Mouse (Mus musculus): ENCODE results near the gene Syce2. TPM values are rescaled to one million over a fixed set of nuclear protein-coding genes. Genes with fewer than 3 reads are reported as not detected.

Gene Syce2
- polyA plus RNA-seq, 1 experiment from 2014 or later = 36.9 TPM

DNA sequence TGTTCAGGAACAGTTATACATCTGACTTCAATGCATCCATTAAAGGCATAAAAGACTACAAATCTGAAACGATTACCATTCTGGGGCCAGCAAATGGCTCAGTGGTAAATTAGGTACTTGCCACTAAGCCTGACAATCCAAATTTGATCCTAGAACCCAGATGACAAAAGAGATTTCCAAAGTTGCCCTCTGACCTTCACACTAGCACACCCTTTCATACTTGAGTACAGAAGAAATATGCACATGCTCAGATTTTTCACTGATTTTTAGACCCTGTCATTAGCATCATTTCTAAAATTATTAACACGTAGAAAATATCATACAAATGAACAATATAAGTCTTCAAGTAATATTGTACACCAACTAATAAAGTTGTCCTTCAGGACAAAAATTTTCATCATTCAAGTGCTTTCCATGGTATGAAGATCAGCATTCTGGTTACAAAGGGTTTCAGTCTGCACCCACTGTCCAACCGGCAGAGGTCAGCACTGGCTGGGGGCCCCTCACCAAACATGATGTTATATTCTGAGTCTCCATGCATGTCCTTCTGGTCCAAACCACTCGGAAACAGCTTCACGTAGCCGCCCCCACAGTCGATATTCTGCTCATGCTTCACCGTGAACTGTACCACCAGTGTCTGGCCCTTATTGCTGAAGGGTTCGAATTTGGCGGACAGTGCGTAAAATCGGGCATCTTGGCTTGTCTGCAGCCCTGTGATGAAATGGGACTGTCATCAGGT, 26.4 kb upstream of the Syce2 start:
- no peaks in the 10 kb centered on the region for H3K27me3 ChIP-seq (replicated peaks)
- WGBS = 13% methylated on average over 12 of the region's 12 CpGs
- H3K4me1 ChIP-seq (replicated peaks) = peaks cover 28% of the 10 kb centered on the region
- no peak for ATAC-seq (ENCODE audit: insufficient number of reproducible peaks, low FRiP score)
- peak overlapping the region; percentile 91 for H3K4me3 ChIP-seq
- H3K9ac ChIP-seq = peak overlapping the region; percentile 96
- H3K27ac ChIP-seq (ENCODE audit: poor library complexity, severe bottlenecking) = peak overlapping the region; percentile 81
- H3K36me3 ChIP-seq = peaks cover 41% of the 10 kb centered on the region
- H3K9me3 ChIP-seq (replicated peaks) = no peaks in the 10 kb centered on the region
- H3K4me2 ChIP-seq = peak overlapping the region; percentile 72

DNA sequence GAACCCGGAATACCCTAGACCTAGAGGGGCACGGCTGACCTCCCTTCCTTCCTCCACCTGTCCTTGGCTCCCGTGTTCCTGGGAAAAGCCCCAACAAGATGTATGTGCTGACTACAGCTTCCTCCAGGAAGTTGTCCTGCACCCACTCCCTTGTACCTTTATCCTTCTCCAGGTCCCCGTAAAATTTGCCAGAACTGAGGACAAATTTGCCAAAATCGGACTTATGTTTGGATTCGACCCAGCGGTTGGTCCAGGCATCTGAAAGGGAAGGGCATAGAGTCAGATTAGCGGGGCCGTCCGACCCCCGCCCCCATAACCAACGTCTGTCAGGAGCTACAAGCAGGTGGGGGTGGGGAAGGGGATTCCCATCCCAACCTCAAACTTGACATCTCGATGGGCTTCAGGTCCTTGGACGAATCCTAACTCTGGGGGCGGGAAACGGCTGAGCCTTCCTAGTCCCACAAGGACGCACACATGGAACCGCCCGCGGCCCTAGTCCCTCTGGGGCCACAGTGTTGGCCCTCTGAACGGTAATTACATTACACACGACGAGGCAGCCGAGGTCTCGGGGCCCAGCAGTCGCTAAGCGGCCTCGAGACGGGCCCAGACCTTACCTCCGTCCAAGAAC, 25.7 kb upstream of the Syce2 start:
- H3K9ac ChIP-seq = peak overlapping the region; percentile 96
- no peaks in the 10 kb centered on the region for H3K27me3 ChIP-seq (replicated peaks)

DNA sequence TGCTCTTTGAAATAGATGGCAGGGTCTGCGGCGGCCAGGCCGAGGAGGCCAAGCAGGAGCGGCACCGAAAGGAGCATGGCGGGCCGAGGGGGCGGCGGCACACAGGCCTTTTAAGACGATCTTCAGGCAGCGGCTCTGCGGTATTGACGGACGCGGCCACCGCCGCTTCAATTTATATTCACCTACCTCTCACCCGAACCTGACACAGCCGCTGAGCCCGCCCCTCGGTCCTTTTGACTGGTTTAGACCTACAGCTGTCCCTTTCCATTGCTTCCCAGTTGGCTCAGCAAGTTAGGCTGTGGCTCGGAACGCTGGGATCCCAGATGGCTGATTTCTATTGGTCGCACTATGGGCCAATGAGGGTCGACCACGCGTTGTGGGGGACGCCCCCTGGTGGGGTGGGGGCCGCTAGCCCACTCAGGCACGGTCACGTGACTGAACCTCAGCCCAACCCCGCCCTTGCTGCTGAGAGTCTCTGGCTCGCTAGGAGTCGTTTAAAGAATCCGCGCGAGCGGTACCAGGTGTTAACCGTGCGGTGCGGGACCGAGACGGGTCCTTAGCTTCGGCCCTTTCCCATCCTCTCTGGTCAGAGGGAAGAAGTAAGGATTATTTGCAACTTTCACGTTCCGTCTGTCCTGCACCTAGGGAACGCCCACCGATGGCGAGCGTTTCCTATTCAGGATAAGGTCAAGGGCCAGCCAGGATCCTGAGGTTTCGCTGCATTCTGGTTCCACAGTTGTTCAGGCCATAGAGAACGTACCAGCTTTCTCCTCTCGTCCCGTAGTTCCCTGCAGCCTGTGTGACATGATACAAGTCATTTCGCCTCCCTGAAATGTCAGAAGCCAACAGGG, 25.0 kb upstream of the Syce2 start, which contains the start of gene Calr:
Calr (minus strand) TSS at position 213 of the 851 bp plus-strand sequence.
- peaks cover 28% of the 10 kb centered on the region for H3K4me1 ChIP-seq (replicated peaks)
- no peaks in the 10 kb centered on the region for H3K9me3 ChIP-seq (replicated peaks)
- peak within 1 kb of the TSS; percentile 91 for H3K27ac ChIP-seq (ENCODE audit: poor library complexity, severe bottlenecking)
- peaks cover 34% of the 10 kb centered on the region for H3K36me3 ChIP-seq
- no peaks in the 10 kb centered on the region for H3K27me3 ChIP-seq (replicated peaks)
- peak within 1 kb of the TSS; percentile 96 for H3K9ac ChIP-seq
- under 1% methylated on average over 55 of the region's 55 CpGs for WGBS
- peak within 1 kb of the TSS; percentile 87 for H3K4me2 ChIP-seq
- peak within 1 kb of the TSS; percentile 91 for H3K4me3 ChIP-seq
- ATAC-seq (ENCODE audit: insufficient number of reproducible peaks, low FRiP score) = peak; percentile 99

More for the DNA sequence above, 25.7 kb upstream of the Syce2 start:
- Histone ChIP-seq H3K9me3 (replicated peaks) (no peaks in the 10 kb centered on the region), H3K36me3 (peaks cover 41% of the 10 kb centered on the region), H3K4me1 (replicated peaks) (peaks cover 28% of the 10 kb centered on the region), H3K4me2 (peak overlapping the region; percentile 72), H3K4me3 (peak overlapping the region; percentile 91), H3K27ac (ENCODE audit: poor library complexity, severe bottlenecking) (peak overlapping the region; percentile 81)
- ATAC-seq (ENCODE audit: insufficient number of reproducible peaks, low FRiP score) = peak; percentile 13
- 0% methylated on average over 30 of the region's 30 CpGs for WGBS

DNA sequence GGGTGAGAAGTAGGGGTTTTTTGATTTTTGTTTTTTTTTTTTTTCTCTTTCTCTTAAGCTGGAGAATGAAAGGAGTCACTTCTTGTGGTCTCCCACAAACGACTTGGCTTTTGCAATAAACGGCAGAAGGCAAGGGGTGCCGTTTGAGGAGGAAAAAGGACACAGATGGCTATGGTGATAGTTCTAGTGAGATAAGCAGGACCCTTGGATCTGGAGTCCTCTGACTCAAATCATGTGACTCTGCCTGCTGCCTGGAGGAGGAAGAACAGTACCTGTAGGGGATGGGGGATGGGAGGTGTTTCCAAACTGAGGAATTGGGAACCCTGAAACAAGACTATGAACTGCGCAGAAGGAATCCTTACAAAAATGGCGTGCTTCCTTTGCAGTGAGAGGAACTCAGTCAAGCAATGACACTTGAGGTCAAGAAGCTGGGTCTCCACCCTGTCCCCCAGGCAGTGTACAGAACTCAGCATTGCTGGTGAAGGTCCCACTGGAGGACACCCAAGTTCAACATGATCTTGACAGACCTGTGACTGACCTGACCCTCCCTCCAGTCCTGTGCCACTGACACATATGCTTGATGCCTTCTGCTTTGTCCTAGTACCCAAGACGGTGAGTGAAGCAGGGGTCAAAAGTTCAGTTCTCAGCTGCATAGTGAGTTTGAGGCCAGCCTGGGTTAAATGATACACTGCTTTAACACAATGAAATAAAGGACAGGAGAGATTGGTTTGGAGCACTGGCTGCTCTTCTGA, 24.1 kb upstream of the Syce2 start:
- Histone ChIP-seq H3K9ac (peak overlapping the region; percentile 79), H3K9me3 (replicated peaks) (no peaks in the 10 kb centered on the region), H3K27ac (ENCODE audit: poor library complexity, severe bottlenecking) (peak overlapping the region; percentile 91), H3K4me1 (replicated peaks) (peaks cover 28% of the 10 kb centered on the region), H3K4me2 (peak overlapping the region; percentile 87), H3K27me3 (replicated peaks) (no peaks in the 10 kb centered on the region), H3K4me3 (peak overlapping the region; percentile 91), H3K36me3 (peaks cover 25% of the 10 kb centered on the region)
- no peak for ATAC-seq (ENCODE audit: insufficient number of reproducible peaks, low FRiP score)
- 36% methylated on average over 6 of the region's 6 CpGs for WGBS

DNA sequence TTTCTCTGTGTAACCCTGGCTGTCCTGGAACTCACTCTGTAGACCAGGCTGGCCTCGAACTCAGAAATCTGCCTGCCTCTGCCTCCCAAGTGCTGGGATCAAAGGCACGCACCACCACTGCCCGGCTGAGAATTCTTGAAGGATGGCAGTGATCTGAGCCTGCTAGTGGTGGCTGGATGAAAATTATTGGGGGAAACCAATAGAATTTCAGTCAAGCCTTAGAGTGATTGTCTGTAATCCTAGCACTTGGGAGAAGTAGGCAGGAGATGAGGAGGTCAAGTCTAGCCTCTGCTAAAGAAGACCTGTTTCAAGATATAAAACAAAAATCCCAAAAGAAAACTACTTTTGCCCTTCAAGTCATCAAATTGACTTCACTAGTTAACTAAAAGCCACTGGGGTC, 15.5 kb upstream of the Syce2 start:
- Histone ChIP-seq H3K27me3 (replicated peaks) (no peaks in the 10 kb centered on the region), H3K9ac (no peak overlapping the region), H3K27ac (ENCODE audit: poor library complexity, severe bottlenecking) (no peak overlapping the region), H3K36me3 (peaks cover 25% of the 10 kb centered on the region), H3K4me2 (peak overlapping the region; percentile 94; the same call in 1 of the 2 replicates), H3K4me1 (replicated peaks) (peaks cover 12% of the 10 kb centered on the region), H3K9me3 (replicated peaks) (no peaks in the 10 kb centered on the region), H3K4me3 (peak overlapping the region; percentile 94; the same call in 1 of the 2 replicates)
- peak; percentile 2; the same call in 1 of the 2 replicates for ATAC-seq (ENCODE audit: insufficient number of reproducible peaks, low FRiP score)
- WGBS = 89% methylated on average over 3 of the region's 3 CpGs

DNA sequence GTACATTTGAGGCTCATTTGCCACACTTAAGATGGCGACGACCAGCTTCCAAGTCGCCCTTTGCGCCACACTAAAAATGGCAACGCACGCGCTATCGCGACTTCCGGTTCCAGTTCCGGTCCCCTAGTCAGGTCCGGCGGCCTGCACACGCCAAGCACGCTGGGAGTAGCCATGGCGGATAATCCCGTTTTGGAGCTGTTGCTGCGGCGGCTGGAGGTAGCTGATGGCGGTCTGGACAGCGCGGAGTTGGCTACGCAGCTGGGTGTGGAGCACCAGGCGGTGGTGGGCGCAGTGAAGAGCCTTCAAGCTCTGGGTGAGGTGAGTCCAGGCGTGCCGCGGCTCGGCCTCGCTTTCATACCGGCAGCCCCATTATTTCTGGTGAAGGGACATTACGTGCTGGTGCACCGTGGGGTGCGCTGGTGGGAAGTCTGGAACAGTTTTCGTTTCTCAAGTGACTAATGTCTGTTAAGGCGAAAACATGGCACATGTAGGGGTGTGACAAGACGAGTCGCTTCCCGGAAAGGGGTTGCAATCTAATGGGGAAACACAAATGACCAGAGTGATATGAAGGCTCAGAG, 15.0 kb upstream of the Syce2 start, which contains the start of gene Farsa:
Farsa (plus strand) TSS at position 126 of the 578 bp plus-strand sequence.
- peaks cover 12% of the 10 kb centered on the region for H3K4me1 ChIP-seq (replicated peaks)
- H3K27me3 ChIP-seq (replicated peaks) = no peaks in the 10 kb centered on the region
- H3K36me3 ChIP-seq = peaks cover 30% of the 10 kb centered on the region
- H3K4me2 ChIP-seq = peak within 1 kb of the TSS; percentile 94
- peak within 1 kb of the TSS; percentile 94 for H3K4me3 ChIP-seq
- H3K9ac ChIP-seq = peak within 1 kb of the TSS; percentile 94
- peak; percentile 89 for ATAC-seq (ENCODE audit: insufficient number of reproducible peaks, low FRiP score)
- H3K9me3 ChIP-seq (replicated peaks) = no peaks in the 10 kb centered on the region
- peak within 1 kb of the TSS; percentile 76 for H3K27ac ChIP-seq (ENCODE audit: poor library complexity, severe bottlenecking)
- under 1% methylated on average over 39 of the region's 39 CpGs for WGBS

DNA sequence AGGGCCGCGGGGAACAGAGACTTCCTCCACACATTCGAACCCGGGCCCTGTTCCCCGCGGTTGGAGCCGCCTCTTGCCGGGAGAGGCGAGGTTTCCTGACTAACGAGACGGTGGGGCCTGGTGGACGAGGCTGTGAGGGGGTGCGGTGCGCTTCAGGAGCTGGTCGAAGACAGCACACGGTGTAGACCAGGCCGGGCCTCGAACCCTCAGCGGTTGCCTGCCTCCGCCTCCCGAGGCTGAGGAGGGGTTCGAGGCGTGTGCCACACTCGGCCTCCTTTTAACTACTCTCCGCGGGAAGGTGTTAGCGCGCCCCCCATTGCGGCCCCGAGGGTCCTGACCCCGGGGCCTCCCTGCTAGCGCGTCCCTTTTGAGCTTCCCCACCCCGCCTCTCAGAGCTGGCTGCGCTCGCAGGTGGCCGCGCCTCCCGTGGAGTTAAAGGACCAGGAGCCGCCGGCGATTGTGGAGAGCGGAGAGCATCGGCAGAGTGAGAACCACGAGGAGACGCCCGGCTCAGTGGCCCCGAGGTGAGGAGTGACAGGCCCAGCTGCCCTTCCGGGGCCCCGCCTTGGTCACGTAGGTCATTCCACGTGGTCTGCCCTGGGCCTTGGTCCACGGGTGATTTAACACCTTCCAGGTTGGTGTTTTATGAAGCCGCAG, 526 bp downstream of the Syce2 start:
- Histone ChIP-seq H3K4me2 (peak overlapping the region; percentile 95), H3K36me3 (peaks cover 27% of the 10 kb centered on the region), H3K4me3 (peak overlapping the region; percentile 52), H3K27ac (ENCODE audit: poor library complexity, severe bottlenecking) (no peak overlapping the region), H3K9me3 (replicated peaks) (no peaks in the 10 kb centered on the region), H3K9ac (peak overlapping the region; percentile 70), H3K27me3 (replicated peaks) (peaks cover 4% of the 10 kb centered on the region; the same call in 1 of the 2 replicates), H3K4me1 (replicated peaks) (peaks cover 15% of the 10 kb centered on the region)
- ATAC-seq (ENCODE audit: insufficient number of reproducible peaks, low FRiP score) = peak; percentile 57
- WGBS = 2% methylated on average over 53 of the region's 54 CpGs

DNA sequence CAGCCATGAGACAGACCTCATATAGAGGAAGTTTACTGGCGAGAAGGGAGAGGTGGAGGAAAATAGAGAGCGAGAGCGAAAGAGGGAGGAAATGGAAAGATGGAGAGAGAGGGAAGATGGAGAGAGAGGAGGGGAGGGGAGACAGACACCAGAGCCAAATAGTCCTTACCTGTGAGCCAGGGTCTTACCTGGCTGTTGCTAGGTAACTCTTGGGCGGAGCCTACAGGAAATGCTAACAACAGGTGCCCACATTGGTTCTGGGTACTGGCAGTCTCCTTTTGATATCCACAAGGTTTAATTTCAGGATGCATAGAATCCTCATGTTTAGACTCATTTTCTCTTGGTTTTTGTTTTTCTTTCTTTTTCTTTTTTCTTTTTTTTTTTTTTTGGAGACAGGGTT, 1.1 kb downstream of the Syce2 start:
- 77% methylated on average over 4 of the region's 4 CpGs for WGBS
- peaks cover 21% of the 10 kb centered on the region for H3K36me3 ChIP-seq
- peaks cover 4% of the 10 kb centered on the region; the same call in 1 of the 2 replicates for H3K27me3 ChIP-seq (replicated peaks)
- H3K9ac ChIP-seq = peak overlapping the region; percentile 70; the same call in 1 of the 2 replicates
- ATAC-seq (ENCODE audit: insufficient number of reproducible peaks, low FRiP score) = no peak
- H3K27ac ChIP-seq (ENCODE audit: poor library complexity, severe bottlenecking) = no peak overlapping the region
- no peaks in the 10 kb centered on the region for H3K9me3 ChIP-seq (replicated peaks)
- peaks cover 15% of the 10 kb centered on the region for H3K4me1 ChIP-seq (replicated peaks)
- peak overlapping the region; percentile 52 for H3K4me3 ChIP-seq
- peak overlapping the region; percentile 95 for H3K4me2 ChIP-seq

DNA sequence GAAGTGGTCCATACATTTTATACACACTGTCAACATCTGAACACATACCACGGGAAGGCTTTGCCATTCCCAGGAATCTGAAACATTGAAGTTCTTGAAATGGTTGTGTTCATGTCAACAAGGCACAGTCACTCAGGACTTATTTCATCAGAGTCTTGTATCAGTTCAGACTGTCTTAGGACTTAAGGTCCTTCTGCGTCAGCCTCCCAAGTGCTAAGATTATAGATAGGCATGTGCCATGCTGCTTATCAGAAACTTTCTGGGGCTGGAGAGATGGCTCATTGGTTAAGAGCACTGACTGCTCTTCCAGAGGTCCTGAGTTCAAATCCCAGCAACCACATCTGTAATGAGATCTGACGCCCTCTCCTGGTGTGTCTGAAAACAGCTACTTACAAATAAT, 2.4 kb downstream of the Syce2 start:
- Histone ChIP-seq H3K36me3 (peaks cover 8% of the 10 kb centered on the region), H3K4me2 (no peak overlapping the region), H3K9me3 (replicated peaks) (no peaks in the 10 kb centered on the region), H3K27me3 (replicated peaks) (peaks cover 4% of the 10 kb centered on the region; the same call in 1 of the 2 replicates), H3K4me1 (replicated peaks) (peaks cover 15% of the 10 kb centered on the region), H3K9ac (no peak overlapping the region), H3K4me3 (no peak overlapping the region), H3K27ac (ENCODE audit: poor library complexity, severe bottlenecking) (no peak overlapping the region)
- WGBS = 81% methylated on average over 3 of the region's 3 CpGs
- ATAC-seq (ENCODE audit: insufficient number of reproducible peaks, low FRiP score) = no peak

Data from heart, embryonic 12.5 days (tissue).